Mouse (Mus musculus) ES-CJ7 (cell line): ENCODE measurements at regions not wholly inside any gene's neighbourhood (a gene's known extent, or its start where the extent isn't known, plus 50 kb on each side); places are given as distances from the start of the nearest gene placed in this dataset.
A peak's percentile ranks its signal among the peaks of the same experiment; 100 is the strongest.

Experiments used
- DNase-seq: peaks from one replicate; pipeline ENCODE4 v3.0.0; 2011; ENCODE audit warnings: low read depth, low spot score

GRCm38 (mm10) chr4:31697769-31698505, 266.0 kb upstream of the Map3k7 start:
- DNase-seq = no peak

- no peak for DNase-seq
Observed at GRCm38 (mm10) chr4:31698506-31698782, 265.5 kb upstream of the Map3k7 start.

GRCm38 (mm10) chr4:31699296-31699695, 264.6 kb upstream of the Map3k7 start:
- DNase-seq = no peak

- no peak for DNase-seq
Observed at GRCm38 (mm10) chr4:31714054-31714651, 249.7 kb upstream of the Map3k7 start.

- no peak for DNase-seq
Observed at GRCm38 (mm10) chr4:31723501-31723900, 240.4 kb upstream of the Map3k7 start.

GRCm38 (mm10) chr4:31724400-31724799, 239.5 kb upstream of the Map3k7 start:
- DNase-seq = no peak

GRCm38 (mm10) chr4:31727498-31728148, 236.3 kb upstream of the Map3k7 start:
- no peak for DNase-seq

- no peak for DNase-seq
Observed at GRCm38 (mm10) chr4:31728149-31728516, 235.8 kb upstream of the Map3k7 start.

GRCm38 (mm10) chr4:31743776-31744175, 220.1 kb upstream of the Map3k7 start:
- no peak for DNase-seq

GRCm38 (mm10) chr4:31744431-31744830, 219.5 kb upstream of the Map3k7 start:
- no peak for DNase-seq

- no peak for DNase-seq
Observed at GRCm38 (mm10) chr4:31753677-31754312, 210.1 kb upstream of the Map3k7 start.

GRCm38 (mm10) chr4:31757126-31757525, 206.8 kb upstream of the Map3k7 start:
- no peak for DNase-seq

GRCm38 (mm10) chr4:31760116-31760515, 203.8 kb upstream of the Map3k7 start:
- no peak for DNase-seq

- no peak for DNase-seq
Observed at GRCm38 (mm10) chr4:31762199-31762598, 201.7 kb upstream of the Map3k7 start.

- DNase-seq = no peak
Observed at GRCm38 (mm10) chr4:31768026-31768626, 195.8 kb upstream of the Map3k7 start.

GRCm38 (mm10) chr4:31769325-31769724, 194.6 kb upstream of the Map3k7 start:
- no peak for DNase-seq

GRCm38 (mm10) chr4:31786284-31786683, 177.6 kb upstream of the Map3k7 start:
- DNase-seq = peak; percentile 20

- no peak for DNase-seq
Observed at GRCm38 (mm10) chr4:31817574-31818240, 146.2 kb upstream of the Map3k7 start.

- DNase-seq = no peak
Observed at GRCm38 (mm10) chr4:31819521-31820259, 144.2 kb upstream of the Map3k7 start.

- peak; percentile 38 for DNase-seq
Observed at GRCm38 (mm10) chr4:31823574-31824348, 140.1 kb upstream of the Map3k7 start.
